Mouse (Mus musculus) MEL (cell line): ENCODE results near the gene Gm21976. TPM values are rescaled to one million over a fixed set of nuclear protein-coding genes. Genes with fewer than 3 reads are reported as not detected.

Experiments used
- DNase-seq: peaks from one replicate; pipeline ENCODE4 v3.0.0; 2011; ENCODE audit warnings: low read depth, low spot score
- H3K27ac ChIP-seq: 2 replicates; pipeline ENCODE4 v1.5.1; 2012; ENCODE audit warnings: low read depth, mild to moderate bottlenecking, control low read depth, low read length, moderate library complexity; ENCODE audit not compliant: control insufficient read depth
- H3K27me3 ChIP-seq, 2 experiments: fragments of 150-350 bp in 1 of 2; sonication (generic) in 1 of 2; 2 replicates each; pipeline ENCODE4 v1.6.1; 2012; ENCODE audit warnings: low read length in 2 of 2, mild to moderate bottlenecking in 2 of 2, improper control_type of control experiment in 1 of 2, moderate library complexity in 1 of 2; ENCODE audit not compliant: insufficient read depth in 2 of 2, control insufficient read depth in 1 of 2
- H3K36me3 ChIP-seq, 2 experiments: 2 replicates each; pipeline ENCODE4 v1.6.1; 2012 to 2014; ENCODE audit warnings: low read length in 2 of 2, improper control_type of control experiment in 1 of 2, inconsistent platforms in 1 of 2, mild to moderate bottlenecking in 1 of 2; ENCODE audit not compliant: insufficient read depth in 2 of 2, control insufficient read depth in 1 of 2
- H3K4me1 ChIP-seq, 2 experiments: fragments of 150-350 bp in 1 of 2; sonication (generic) in 1 of 2; 2 replicates each; pipeline ENCODE4 v1.6.1; 2012; ENCODE audit warnings: low read length in 2 of 2, improper control_type of control experiment in 1 of 2, mild to moderate bottlenecking in 1 of 2; ENCODE audit not compliant: insufficient read depth in 2 of 2, control insufficient read depth in 1 of 2
- H3K4me3 ChIP-seq, 2 experiments: fragments of 150-350 bp in 1 of 2; sonication (generic) in 1 of 2; 2 replicates each; pipeline ENCODE4 v1.5.1; 2012; ENCODE audit warnings: low read depth in 2 of 2, low read length in 2 of 2, mild to moderate bottlenecking in 2 of 2, moderate library complexity in 2 of 2, control low read depth in 1 of 2, improper control_type of control experiment in 1 of 2; ENCODE audit not compliant: control insufficient read depth in 1 of 2, insufficient read depth in 1 of 2
- H3K79me2 ChIP-seq: 2 replicates; pipeline ENCODE4 v1.6.1; 2012; ENCODE audit warnings: mild to moderate bottlenecking, low read length, moderate library complexity; ENCODE audit not compliant: control insufficient read depth, poor library complexity, insufficient read depth
- H3K9ac ChIP-seq: 2 replicates; pipeline ENCODE4 v1.6.1; 2012; ENCODE audit warnings: low read depth, mild to moderate bottlenecking, control low read depth, low read length, moderate library complexity; ENCODE audit not compliant: control insufficient read depth, poor library complexity, severe bottlenecking
- H3K9me3 ChIP-seq: fragments of 150-350 bp; sonication (generic); replicated peaks from 2 replicates; pipeline ENCODE4 v1.6.1; 2012; ENCODE audit warnings: mild to moderate bottlenecking, low read length, improper control_type of control experiment, moderate library complexity; ENCODE audit not compliant: insufficient read depth
- CHD1 ChIP-seq: IDR thresholded peaks from 2 replicates; pipeline ENCODE4 v1.6.1; 2012; ENCODE audit warnings: low read depth, mild to moderate bottlenecking, inconsistent platforms, low read length, improper control_type of control experiment
- CHD2 ChIP-seq: IDR thresholded peaks from 2 replicates; pipeline ENCODE4 v1.6.1; 2011; ENCODE audit warnings: low read length, improper control_type of control experiment
- CTCF ChIP-seq, 3 experiments: IDR thresholded peaks in 2 of 3; conservative IDR thresholded peaks in 1 of 3; 2 replicates each; pipeline ENCODE4 v1.5.1; 2011 to 2012; ENCODE audit warnings: low read length in 3 of 3, low read depth in 2 of 3, mild to moderate bottlenecking in 2 of 3, improper control_type of control experiment in 1 of 3, inconsistent platforms in 1 of 3, mixed read lengths in 1 of 3, moderate library complexity in 1 of 3; ENCODE audit not compliant: control insufficient read depth in 1 of 3, insufficient read depth in 1 of 3, poor library complexity in 1 of 3, severe bottlenecking in 1 of 3
- E2F4 ChIP-seq: IDR thresholded peaks from 2 replicates; pipeline ENCODE4 v1.6.1; 2011; ENCODE audit warnings: low read depth, low read length, improper control_type of control experiment, borderline replicate concordance
- GABPA ChIP-seq: IDR thresholded peaks from 2 replicates; pipeline ENCODE4 v1.6.1; 2012; ENCODE audit warnings: low read depth, mild to moderate bottlenecking, inconsistent platforms, low read length, improper control_type of control experiment, moderate library complexity
- JUND ChIP-seq: IDR thresholded peaks from 2 replicates; pipeline ENCODE4 v1.6.1; 2011; ENCODE audit warnings: low read depth, mild to moderate bottlenecking, improper control_type of control experiment, low read length
- MAX ChIP-seq: IDR thresholded peaks from 2 replicates; pipeline ENCODE4 v1.6.1; 2011; ENCODE audit warnings: low read length, improper control_type of control experiment
- MAZ ChIP-seq: IDR thresholded peaks from 2 replicates; pipeline ENCODE4 v1.6.1; 2012; ENCODE audit warnings: low read depth, mild to moderate bottlenecking, inconsistent platforms, low read length, improper control_type of control experiment
- MXI1 ChIP-seq: IDR thresholded peaks from 2 replicates; pipeline ENCODE4 v1.6.1; 2011; ENCODE audit warnings: mild to moderate bottlenecking, low read depth, low read length, improper control_type of control experiment
- MYC ChIP-seq: IDR thresholded peaks from 2 replicates; pipeline ENCODE4 v1.6.1; 2011; ENCODE audit warnings: low read depth, mild to moderate bottlenecking, low read length, improper control_type of control experiment, moderate library complexity
- POLR2AphosphoS2 ChIP-seq: IDR thresholded peaks from 2 replicates; pipeline ENCODE4 v1.6.1; 2011; ENCODE audit warnings: low read length, improper control_type of control experiment
- POLR2AphosphoS5 ChIP-seq: IDR thresholded peaks from 2 replicates; pipeline ENCODE4 v1.6.1; 2012; ENCODE audit warnings: low read depth, borderline replicate concordance, mild to moderate bottlenecking, inconsistent platforms, low read length, moderate library complexity, mixed read lengths
- TBP ChIP-seq: IDR thresholded peaks from 2 replicates; pipeline ENCODE4 v1.8.0; 2011; ENCODE audit warnings: low read depth, low read length, improper control_type of control experiment
- USF1 ChIP-seq: IDR thresholded peaks from 2 replicates; pipeline ENCODE4 v1.6.1; 2014; ENCODE audit warnings: low read depth, mild to moderate bottlenecking, inconsistent platforms, low read length, improper control_type of control experiment, moderate library complexity
- ZMIZ1 ChIP-seq: IDR thresholded peaks from 2 replicates; pipeline ENCODE4 v1.6.1; 2012; ENCODE audit warnings: low read depth, mild to moderate bottlenecking, inconsistent platforms, low read length, improper control_type of control experiment, moderate library complexity
- polyA plus RNA-seq, 2 experiments: library from polyadenylated mRNA; stranded (reverse) in 1 of 2; unstranded in 1 of 2; fragments of >175 nt in 1 of 2; fragments of >200 nt in 1 of 2; gene quantifications; 2 replicates each; pipeline versions ENCODE4 v1.2.1 to v1.2.4; 2012; ENCODE audit warnings: low replicate concordance in 2 of 2, low read depth in 1 of 2; ENCODE audit not compliant: insufficient read length in 2 of 2, insufficient read depth in 1 of 2, missing spikeins in 1 of 2
- total RNA-seq: library from RNA; depleted of rRNA; stranded (reverse); fragments of 300-350 nt; gene quantifications from 2 replicates; pipeline ENCODE4 v1.2.3, GENCODE M21; 2012; rRNA removed

Gene Gm21976
- total and polyA plus RNA-seq, 3 experiments, result not detected

- no peak for TF ChIP-seq MYC
- TF ChIP-seq USF1, result no peak
- TF ChIP-seq MXI1, result no peak
- TF ChIP-seq POLR2AphosphoS5, result no peak
- TF ChIP-seq MAX, result no peak
- TF ChIP-seq ZMIZ1, result no peak
- TF ChIP-seq CHD2, result no peak
- no peak for TF ChIP-seq TBP
- no peak for TF ChIP-seq CHD1
- no peak for TF ChIP-seq JUND
- no peak for TF ChIP-seq GABPA
- no peak for TF ChIP-seq MAZ
- DNase-seq, result no peak
- Histone ChIP-seq H3K4me3 (no peak overlapping the region), H3K79me2 (no peaks in the 10 kb centered on the region), H3K9ac (no peak overlapping the region), H3K27ac (no peak overlapping the region), H3K36me3 (no peaks in the 10 kb centered on the region), H3K4me1 (no peaks in the 10 kb centered on the region), H3K9me3 (no peaks in the 10 kb centered on the region), H3K27me3 (no peaks in the 10 kb centered on the region)
These were observed 75.9 kb downstream of the Gm21976 start for GRCm38 (mm10) chr13:98355559-98356111.

DNA sequence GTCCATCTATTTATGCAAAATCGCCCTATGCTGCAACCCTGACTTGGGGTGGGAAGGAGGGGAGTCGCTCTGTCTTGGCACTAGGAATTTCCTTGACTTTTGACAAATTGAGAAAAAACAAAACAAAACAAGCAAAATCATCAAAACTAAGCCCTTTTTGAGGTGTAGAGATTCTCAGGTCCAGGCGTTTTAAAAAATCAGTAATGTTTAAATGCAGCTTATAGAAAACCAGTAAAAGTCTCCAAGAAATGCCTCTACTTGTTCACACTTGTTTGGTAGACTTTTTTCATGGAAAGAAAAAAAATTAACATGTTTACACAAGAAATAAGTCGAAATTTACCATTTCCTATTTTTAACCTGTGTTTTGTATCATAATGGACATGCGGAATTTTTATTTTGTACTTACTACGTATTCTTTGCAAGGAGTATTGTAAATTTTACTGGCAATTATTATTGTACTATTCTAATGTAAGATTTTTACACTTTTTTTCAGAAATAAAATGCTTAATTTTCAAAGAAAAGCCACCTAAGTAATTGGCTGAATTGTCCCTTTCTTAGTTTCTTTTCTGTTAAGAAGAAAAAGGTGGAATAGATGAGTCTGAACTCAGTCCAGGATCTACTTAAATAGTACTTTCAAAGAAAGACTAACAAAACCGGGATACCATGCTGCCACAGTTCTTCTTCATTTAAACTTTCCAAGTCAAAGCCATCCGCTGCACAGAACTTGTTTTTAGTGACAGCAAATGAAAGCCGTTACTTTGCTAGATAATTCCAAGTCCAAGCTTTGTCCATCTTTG lies 76.7 kb downstream of the Gm21976 start:
- TF ChIP-seq POLR2AphosphoS2, result no peak
- TF ChIP-seq E2F4, result no peak
- TF ChIP-seq JUND, result no peak
- TF ChIP-seq CHD2, result no peak
- TF ChIP-seq CTCF (IDR thresholded peaks at IDR 0.05 in 2 of 3, conservative IDR thresholded peaks at IDR 0.05 in 1 of 3; ENCODE audit: control insufficient read depth in 1 of 3, insufficient read depth in 1 of 3, low read depth in 2 of 3, low read length in 3 of 3, poor library complexity in 1 of 3, severe bottlenecking in 1 of 3), result no peak
- TF ChIP-seq MXI1, result no peak
- no peak for TF ChIP-seq CHD1
- no peaks in the 10 kb centered on the region for H3K79me2 ChIP-seq
- no peak overlapping the region for H3K27ac ChIP-seq
- H3K4me3 ChIP-seq, result no peak overlapping the region
- H3K9ac ChIP-seq, result no peak overlapping the region
- no peaks in the 10 kb centered on the region for H3K36me3 ChIP-seq
- no peaks in the 10 kb centered on the region for H3K9me3 ChIP-seq
- DNase-seq, result no peak
- no peaks in the 10 kb centered on the region for H3K4me1 ChIP-seq
- no peaks in the 10 kb centered on the region for H3K27me3 ChIP-seq

Other genes starting within 250 kb of the Gm21976 start
- not detected in 2 replicates for gene Arhgef28, start 73.4 kb upstream of the Gm21976 start, total RNA-seq
- not detected for gene Arhgef28, start 73.4 kb upstream of the Gm21976 start, polyA plus RNA-seq
- gene Utp15, start 16.8 kb upstream of the Gm21976 start, total RNA-seq, result 50.8 and 60.8 TPM in 2 replicates
- gene Utp15, start 16.8 kb upstream of the Gm21976 start, polyA plus RNA-seq, result 10 to 100 TPM in 1 of 2 experiments, not detected in 1; 40.3 TPM
- 8.1 and 10.4 TPM in 2 replicates for gene Ankra2, start 16.8 kb upstream of the Gm21976 start, total RNA-seq
- 10 to 100 TPM in 1 of 2 experiments, not detected in 1; 14.7 TPM for gene Ankra2, start 16.8 kb upstream of the Gm21976 start, polyA plus RNA-seq
- 1,152 and 1,208 TPM in 2 replicates for gene Btf3, start 37.1 kb downstream of the Gm21976 start, total RNA-seq
- gene Btf3, start 37.1 kb downstream of the Gm21976 start, polyA plus RNA-seq, result 1,000 to 10,000 TPM in 1 of 2 experiments, 100 to 1,000 TPM in 1; 227 to 1,291 TPM
- not detected in 2 replicates for gene Foxd1, start 74.4 kb downstream of the Gm21976 start, total RNA-seq
- gene Foxd1, start 74.4 kb downstream of the Gm21976 start, polyA plus RNA-seq, result not detected
- gene Gm10320, start 212.1 kb downstream of the Gm21976 start, total RNA-seq, result 7.7 and 10.5 TPM in 2 replicates
- gene Gm10320, start 212.1 kb downstream of the Gm21976 start, polyA plus RNA-seq, result under 1 TPM in 1 of 2 experiments, not detected in 1; 0.29 TPM